Mouse (Mus musculus) 3T3-L1 (cell line): ENCODE measurements around the gene Srek1ip1.
A peak's percentile ranks its signal among the peaks of the same experiment; 100 is the strongest.

Source experiments
- DNase-seq: peaks from one replicate; pipeline ENCODE4 v3.0.0-alpha.2; 2015; ENCODE audit warnings: low read depth, low spot score

Srek1ip1 gene

DNA sequence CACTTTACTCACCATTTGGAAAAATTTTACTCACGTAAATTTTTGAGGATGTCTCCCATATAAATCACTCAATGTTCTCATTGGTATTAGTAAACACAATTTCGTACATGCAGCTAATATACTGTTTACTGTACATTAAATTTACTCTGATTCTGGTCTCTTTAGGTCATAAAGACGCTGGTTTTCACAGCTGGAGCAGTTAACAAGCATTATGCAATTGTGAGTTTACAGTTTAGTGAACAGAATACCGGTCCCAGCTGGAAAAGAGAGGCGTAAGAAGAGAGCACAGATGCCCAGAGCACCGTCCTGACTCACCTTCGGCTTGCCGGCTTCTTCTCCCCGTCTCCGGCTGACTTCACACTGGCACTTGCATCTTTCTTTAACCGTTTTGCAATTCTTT is at the start of gene Srek1ip1:
TSS of gene Srek1ip1 (plus strand) at position 301 of the 400 bp plus-strand sequence.
- no peak for DNase-seq

DNA sequence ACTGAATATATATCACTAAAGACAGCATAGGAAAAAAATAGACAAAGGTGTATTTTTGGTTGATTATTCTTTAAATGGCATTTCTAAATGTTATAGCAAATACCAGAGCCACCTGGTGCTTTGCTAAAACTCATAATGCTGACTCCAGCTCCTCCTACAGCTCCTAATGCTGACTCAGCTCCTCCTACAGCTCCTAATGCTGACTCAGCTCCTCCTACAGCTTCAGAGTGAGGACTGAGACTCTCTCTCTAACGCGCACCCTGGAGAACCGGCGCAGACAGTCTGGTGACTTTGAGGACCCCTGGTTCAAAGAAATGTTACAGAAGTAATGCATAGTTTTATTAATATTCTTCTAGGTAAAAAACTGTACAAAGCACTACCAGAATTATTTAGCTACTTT is 49.4 kb upstream of the Srek1ip1 start:
- DNase-seq: no peak

GRCm38 (mm10) chr13:104747032-104747431 is 45.3 kb upstream of the Srek1ip1 start:
- DNase-seq: no peak

DNA sequence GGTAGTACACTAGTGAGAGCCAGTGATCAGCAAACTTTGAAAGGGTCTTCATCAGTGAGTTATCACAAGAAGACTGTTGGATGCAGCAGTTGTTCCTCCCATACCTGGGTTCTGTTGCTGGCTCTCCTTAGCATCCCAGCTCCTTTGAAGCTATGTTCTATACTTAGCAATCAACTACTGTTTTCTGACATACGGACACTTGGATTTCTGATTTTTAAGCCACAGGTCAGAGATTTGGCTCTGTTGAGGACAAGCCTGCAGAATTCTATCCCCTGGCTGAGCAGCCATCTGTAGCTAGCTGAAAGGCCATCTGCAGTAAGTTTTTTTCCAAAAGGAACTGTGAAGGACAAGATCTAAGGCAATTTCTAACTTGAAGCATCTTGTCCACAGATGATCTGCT is 32.9 kb upstream of the Srek1ip1 start:
- DNase-seq: no peak

DNA sequence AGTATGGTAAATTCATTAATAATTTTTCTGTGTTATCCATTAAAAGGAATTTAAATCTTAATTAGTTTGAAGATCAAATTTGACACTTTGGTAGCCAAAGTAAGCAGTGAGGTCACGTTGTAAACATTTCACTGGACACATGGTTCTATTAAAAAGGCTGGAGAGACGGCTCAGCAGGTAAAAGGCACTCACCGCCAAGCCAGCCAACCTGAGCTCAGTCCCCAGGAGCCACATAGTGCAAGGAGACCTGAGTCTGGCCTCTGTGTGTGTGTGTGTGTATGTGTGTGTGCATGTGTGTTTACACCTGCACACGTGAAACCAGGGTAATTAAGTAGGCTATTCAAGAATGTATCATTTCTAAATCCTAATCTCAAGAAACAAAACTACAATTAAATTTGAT is 29.9 kb upstream of the Srek1ip1 start:
- DNase-seq: no peak

GRCm38 (mm10) chr13:104763193-104763592 is 29.1 kb upstream of the Srek1ip1 start:
- DNase-seq: no peak

- DNase-seq: no peak
Measured at GRCm38 (mm10) chr13:104779104-104779670, 13.1 kb upstream of the Srek1ip1 start.

DNA sequence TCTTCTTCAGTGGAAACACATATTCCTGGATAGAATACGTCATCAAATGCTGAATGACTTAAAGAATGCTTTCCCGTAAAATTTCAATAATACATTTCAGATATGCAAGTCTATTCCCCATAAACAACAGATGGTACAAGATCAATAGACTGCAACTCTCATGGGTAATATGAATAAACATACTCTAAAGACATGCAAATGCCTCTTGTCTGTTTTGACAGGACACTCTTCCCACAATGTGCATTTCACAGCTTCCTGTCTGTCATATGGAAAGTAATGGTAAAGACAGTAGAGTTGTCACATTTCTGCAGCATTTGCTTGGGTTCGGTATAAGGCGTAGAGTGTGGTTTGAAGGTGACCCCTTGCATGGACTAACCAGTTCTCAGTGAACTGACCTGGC is 5.0 kb upstream of the Srek1ip1 start:
- DNase-seq: no peak

DNA sequence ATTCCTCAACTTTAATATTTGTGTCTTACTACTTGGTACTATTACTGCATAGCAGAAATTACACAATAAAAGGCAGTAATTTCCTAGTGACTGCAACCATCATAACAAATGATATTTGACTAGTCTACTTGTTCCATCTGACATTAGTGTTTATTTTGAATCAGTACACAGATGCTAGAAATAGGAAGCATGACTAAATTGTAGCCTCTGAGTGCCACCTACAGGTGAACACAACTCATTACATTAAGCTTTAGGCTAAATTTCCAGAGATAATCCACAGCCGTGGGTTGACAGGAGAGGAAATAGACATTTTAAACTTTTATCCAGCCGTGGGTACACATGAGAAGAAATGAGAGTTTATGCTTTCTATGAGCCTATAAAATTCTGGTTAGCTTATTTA is 2.6 kb upstream of the Srek1ip1 start:
- DNase-seq: peak; percentile 76

DNA sequence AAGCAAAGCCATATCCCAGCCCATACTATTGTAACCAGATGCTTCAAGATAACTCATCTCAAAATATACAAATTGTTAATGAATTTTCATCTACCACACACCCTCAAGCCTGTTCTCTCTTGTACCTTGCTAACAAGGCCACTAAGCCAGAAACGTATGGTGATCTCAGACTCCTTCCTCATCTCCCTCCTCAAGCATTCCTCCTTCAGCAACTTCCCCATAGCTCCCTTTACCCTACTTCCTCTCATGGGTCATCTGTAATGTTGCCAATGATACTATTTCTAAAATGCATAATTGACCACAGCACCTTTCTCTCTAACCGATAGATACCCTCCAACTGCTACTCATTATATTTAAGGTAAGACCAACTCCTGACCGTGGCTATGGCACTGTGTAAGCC is 2.1 kb downstream of the Srek1ip1 start:
- no peak for DNase-seq

DNA sequence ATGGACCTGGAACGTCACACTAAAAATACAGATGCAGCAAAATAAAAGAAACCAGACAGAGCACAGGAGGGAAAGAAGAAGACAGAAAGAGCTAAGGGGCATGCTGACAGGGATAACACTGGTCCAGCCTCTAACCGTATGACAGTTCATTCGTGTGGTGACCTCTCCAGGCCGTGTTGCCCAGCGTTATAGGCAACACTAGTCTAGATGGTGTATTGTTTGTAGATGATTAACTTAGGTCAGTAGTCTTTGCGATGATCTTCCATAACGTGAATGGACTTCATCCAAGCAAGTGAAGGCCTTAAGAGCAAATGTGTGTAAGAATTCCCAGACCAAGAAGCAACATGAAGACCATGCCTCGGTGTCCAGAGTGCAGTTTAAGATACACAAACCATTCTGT is 6.8 kb downstream of the Srek1ip1 start:
- no peak for DNase-seq

DNA sequence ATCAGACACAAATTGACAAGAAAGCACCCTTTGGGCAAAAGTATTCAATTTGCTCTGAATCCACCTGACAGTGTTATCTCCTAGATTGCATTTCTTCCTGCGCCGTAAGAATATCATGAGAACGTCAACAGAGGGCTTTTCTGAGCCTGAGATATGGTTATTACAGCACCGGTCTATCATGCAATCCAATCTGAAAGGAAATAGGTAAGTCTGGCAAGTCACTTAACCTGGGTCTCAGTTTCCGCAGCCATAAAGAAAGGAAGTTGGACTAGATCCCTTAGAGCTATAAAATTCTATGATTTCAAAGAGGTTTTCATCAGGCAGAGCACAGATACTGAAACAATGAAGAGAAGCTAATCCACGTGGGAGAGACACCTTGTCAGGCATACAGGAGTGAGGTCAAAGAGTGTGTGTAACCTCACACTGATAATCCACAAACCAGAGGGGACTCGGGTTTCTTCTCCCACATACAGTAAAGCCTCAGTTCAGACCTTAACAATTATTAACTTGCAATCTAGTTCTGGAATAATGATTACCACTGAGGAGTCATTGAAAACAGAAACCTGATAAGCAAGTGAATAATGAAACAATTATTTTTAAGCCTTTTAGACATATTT is 7.4 kb downstream of the Srek1ip1 start:
- no peak for DNase-seq

GRCm38 (mm10) chr13:104805681-104806080 is 13.4 kb downstream of the Srek1ip1 start:
- peak; percentile 79 for DNase-seq

DNA sequence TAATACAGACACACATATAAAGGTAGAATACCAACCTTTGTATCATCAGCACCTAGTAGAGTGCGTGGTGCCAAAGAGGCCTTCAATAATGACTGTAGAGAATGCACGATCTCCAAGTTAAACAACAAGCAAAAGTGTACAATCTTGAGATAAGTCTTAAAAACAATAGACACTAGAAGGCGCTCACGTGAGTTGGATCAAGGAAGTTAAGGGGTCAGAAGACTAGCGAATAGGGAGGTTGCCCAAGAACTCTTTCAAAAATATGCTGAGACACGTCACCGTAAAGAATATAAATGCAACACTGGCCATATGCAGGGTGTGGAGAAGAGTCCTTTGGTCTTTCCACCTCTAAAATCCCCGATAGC is 24.0 kb downstream of the Srek1ip1 start:
- DNase-seq: peak; percentile 75

DNA sequence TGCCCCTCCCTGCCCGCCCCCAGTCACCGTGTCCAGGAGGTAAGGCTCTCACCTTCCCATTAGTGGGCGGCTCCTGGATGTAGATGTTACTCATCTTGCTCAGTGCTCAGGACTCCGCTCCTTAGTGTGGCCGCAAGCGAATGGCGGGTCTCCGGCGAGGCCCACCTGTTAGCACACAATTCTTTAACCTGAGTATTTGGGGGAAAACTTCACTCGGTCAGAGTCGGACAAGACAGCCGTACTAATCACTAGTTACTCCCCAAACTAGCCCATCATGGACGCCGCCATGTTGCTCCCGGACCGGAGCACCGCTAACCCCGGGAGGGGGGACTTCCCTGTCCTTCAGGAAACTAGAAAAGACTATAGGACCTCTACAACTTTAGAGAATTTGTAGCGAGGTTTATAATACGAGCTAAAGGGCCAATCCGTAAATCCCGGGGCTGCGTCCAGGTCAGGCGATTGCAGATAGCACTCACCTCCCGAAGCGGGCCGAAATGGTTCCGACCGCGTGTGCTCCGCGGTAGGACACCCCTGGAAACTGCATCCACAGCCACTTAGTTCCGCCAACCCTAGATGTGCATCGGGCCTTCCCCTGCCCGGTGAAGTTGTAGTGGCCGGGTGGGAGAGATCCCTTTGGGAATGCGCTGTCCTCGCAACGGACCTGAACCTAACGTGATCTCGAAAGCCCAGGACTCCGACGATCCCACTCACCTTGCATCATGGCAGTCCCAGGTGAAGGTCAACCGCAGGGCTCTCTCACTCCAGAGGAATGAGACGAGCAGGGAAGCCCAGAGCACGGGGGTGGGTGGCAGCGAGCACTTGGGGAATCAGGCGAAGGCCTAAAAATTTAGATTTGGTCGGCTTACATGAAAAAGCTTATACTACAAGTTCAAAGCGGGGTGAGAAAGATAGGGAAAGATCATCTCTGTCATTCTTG is 24.6 kb downstream of the Srek1ip1 start, which contains the start of gene Cwc27:
TSS of gene Cwc27 (minus strand) at position 508 of the 937 bp plus-strand sequence.
- DNase-seq: peak; percentile 86

DNA sequence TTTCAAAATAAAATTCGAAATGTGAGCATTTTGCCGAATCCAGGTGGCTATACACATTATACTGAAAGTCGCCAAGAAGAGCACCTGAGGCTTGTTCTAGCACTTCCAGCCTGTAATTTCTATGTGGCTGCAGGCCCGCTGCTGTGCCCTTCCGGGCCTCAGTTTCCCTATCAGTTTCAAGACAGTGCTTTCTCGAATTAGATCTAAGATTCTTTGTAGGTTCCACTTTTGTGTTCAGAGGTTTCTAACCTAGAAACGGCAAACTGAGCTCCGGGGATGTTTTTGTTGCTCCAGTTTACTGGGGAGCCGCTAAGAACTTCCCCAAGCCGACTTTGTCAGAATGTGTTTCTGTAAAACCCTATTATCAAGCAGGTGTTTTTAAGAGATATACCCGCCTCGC is 25.4 kb downstream of the Srek1ip1 start:
- DNase-seq: no peak

DNA sequence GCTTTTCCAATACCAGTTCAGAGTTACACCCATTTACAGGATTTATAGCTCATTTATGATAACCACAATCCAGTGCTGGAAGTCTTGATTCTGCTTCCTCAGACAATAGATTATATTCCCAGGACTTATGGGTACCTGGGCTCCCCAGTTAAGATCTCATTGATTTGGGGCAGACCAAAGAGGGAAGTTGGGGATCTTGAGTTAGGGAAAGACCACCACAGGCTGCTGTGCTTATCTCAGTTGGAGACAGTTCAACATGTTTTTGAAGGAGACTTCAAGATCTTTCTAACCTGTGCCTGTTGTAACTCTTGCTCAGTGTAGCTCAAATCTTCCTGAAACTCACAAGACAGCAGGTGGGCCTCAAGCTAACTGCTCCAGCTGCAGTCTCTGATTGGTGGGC is 28.9 kb downstream of the Srek1ip1 start:
- no peak for DNase-seq

DNA sequence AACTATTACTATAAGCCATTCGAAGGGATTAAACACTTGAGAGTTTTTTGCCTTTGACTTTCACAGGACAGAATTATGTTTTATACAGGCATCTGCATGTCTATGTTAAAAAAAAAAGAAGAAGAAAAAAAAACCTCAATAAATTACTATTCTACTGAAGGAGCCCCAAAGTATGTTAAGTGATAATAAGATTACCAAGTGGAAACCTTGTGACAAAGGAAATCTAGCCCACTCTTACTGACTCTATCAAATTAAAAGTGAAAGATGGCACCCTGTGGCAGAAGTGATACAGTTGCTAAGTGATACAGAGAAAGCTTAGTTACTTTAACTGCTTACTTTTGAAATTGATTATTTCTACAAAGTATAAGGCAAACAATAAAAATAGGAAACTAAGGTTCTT is 29.6 kb downstream of the Srek1ip1 start:
- no peak for DNase-seq

GRCm38 (mm10) chr13:104822411-104822838 is 30.1 kb downstream of the Srek1ip1 start:
- peak; percentile 85 for DNase-seq

DNA sequence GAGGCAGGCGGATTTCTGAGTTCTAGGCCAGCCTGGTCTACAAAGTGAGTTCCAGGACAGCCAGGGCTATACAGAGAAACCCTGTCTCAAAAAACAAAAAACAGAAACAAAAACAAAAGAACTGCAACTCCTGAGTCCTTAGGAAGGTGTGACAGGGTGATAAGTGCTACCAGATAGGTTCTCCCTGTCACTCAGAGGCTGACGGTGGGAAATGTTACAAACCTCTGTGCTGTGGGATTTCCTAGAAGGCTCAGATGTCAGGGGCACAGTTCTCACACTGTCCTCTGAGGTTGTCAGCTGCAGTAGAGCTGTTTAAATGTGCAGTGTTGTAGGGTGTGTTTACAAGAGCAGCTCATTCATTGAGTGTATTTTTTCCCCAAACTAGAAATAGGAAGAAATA is 33.2 kb downstream of the Srek1ip1 start:
- no peak for DNase-seq

DNA sequence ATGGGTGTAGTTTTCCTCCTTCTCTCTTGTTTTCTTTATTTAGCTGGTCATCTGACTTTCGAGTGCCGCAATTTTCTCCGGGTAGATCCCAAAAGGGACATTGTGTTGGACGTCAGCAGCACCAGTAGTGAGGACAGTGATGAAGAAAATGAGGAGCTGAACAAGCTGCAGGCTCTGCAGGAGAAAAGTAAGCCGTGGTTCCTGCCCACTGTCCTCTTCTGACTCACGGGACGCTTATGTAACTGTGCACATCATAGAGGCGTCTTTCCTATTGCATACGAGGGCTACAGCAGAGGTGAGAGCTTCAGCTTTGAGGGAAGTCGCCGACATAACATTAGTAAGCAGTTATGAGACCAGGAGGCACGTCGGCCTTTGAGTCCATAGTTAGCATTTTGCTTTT is 40.5 kb downstream of the Srek1ip1 start:
- DNase-seq: no peak

- DNase-seq: no peak
Measured at GRCm38 (mm10) chr13:104837628-104838027, 45.3 kb downstream of the Srek1ip1 start.

GRCm38 (mm10) chr13:104841937-104842336 is 49.7 kb downstream of the Srek1ip1 start:
- no peak for DNase-seq
